8 mouse cellular contexts compared by ENCODE assay signal in the genomic region with DNA sequence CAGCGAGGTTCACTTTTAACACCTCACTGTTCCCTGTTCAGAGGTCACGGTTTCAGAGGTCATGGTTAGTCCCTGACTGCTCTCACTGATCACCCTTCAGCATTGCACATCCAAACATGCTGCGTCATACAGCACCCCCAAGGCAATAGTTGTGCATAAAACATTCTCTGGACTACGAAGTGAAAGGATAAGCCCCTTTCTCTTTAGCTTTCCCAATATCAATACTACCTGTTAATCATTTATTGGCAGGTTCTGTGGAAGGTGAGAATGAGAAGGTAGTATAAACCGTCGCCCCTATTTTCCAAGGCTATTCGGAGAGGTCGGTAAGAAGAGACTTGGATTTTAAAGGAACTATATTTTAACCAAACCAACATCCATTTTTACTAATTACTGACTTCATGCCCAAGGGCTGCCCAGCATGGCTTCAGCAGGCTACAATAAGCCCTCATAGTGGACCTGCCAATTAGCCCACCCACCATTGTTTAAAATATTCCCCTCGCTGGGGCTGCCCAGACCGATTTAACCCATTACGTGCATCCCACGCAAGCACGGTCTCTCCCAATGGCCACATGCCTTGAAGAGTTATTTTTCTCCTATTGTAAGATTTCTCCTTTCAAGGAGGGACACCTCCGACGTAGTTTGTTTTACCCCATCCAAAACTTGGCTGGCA. TPM values are rescaled to one million over a fixed set of nuclear protein-coding genes. Genes with fewer than 3 reads are reported as not detected.
DNase-seq lines count a peak whose midpoint lies in the region; ATAC-seq lines count a peak whose summit lies in the region.

No protein-coding gene starts in this region.

- H3K27ac ChIP-seq in heart, embryonic 11.5 days (ENCODE audit: low read depth, low read length): peak overlapping the region; percentile 75

- no peak; the same call in none of the 2 replicates for ATAC-seq in heart, embryonic 11.5 days (replicated peaks; ENCODE audit: insufficient number of reproducible peaks, low FRiP score, low TSS enrichment)
- peak; percentile 88 for ATAC-seq in megakaryocyte-erythroid progenitor cell, adult 5-6 weeks (replicated peaks; ENCODE audit: low FRiP score, low TSS enrichment, poor library complexity, severe bottlenecking)
- no peak for ATAC-seq in inflammation-experienced regulatory T-cells, adult 6 months

- no peaks in the 10 kb centered on the region for H3K36me3 ChIP-seq in heart, embryonic 11.5 days (ENCODE audit: control insufficient read depth, insufficient read depth, low read length)

- intact Hi-C loops in heart, postnatal 36 days (cut with DNase I): no loop called here

- H3K9me3 ChIP-seq in heart, embryonic 11.5 days (replicated peaks; ENCODE audit: control insufficient read depth, low read length): no peaks in the 10 kb centered on the region

- 15% methylated on average over 15 of the region's 15 CpGs for WGBS in heart, embryonic 11.5 days (ENCODE audit: insufficient replicate concordance)

- no peaks in the 10 kb centered on the region for H3K27me3 ChIP-seq in heart, embryonic 11.5 days (ENCODE audit: control insufficient read depth, insufficient read depth, low read length)

- no peak for DNase-seq in heart, postnatal 36 days
- DNase-seq in adrenal gland, adult 2 months: peak; percentile 73
- peak; percentile 80 for DNase-seq in fat pad, adult 2 months (ENCODE audit: extremely low read depth, low read depth, low spot score)
- DNase-seq in kidney, adult 9 months: peak; percentile 65
- DNase-seq in thymus, postnatal 14 days: no peak

- H3K4me2 ChIP-seq in heart, embryonic 11.5 days: peak overlapping the region; percentile 80

- peak overlapping the region; percentile 85 for H3K9ac ChIP-seq in heart, embryonic 11.5 days (ENCODE audit: low read depth, low read length)

- peak overlapping the region; percentile 87 for H3K4me3 ChIP-seq in heart, embryonic 11.5 days (ENCODE audit: low read depth, low read length)

- no peaks in the 10 kb centered on the region for H3K4me1 ChIP-seq in heart, embryonic 11.5 days (ENCODE audit: control insufficient read depth, insufficient read depth, low read length)

RNA-seq across cellular contexts. Expression of gene Nudt12, which starts 0.6 kb away (rescaled TPM):
- 7.8 and 8.7 TPM in 2 replicates for polyA plus RNA-seq in heart, embryonic 11.5 days (2014; fragmentation: Nextera tagmentation; extraction: Ambion mirVana)
- 10 to 100 TPM; 13.7 to 16.8 TPM for total RNA-seq in heart, postnatal 36 days (2021)
- total RNA-seq in adrenal gland, adult 2 months (2021): 10 to 100 TPM; 55.7 to 66.4 TPM
- polyA plus RNA-seq in adrenal gland, adult 2 months (2012; rRNA removed): 3.3 TPM in 2 replicates
- 9.1 and 27.4 TPM in 2 replicates for total RNA-seq in megakaryocyte-erythroid progenitor cell, adult 5-6 weeks (2014; fragmentation: Nextera tagmentation)
- 8.9 and 15.8 TPM in 2 replicates for total RNA-seq in megakaryocyte-erythroid progenitor cell, adult 5-6 weeks (2017)
- polyA plus RNA-seq in inflammation-experienced regulatory T-cells, adult 6 months (2017; shearing (Covaris generic)): under 1 TPM in 1 of 3 experiments, not detected in 2; 0.28 TPM

RNA-seq across cellular contexts. Expression of gene Pdzph1, which starts 21.4 kb away (rescaled TPM):
- not detected in 2 replicates for polyA plus RNA-seq in heart, embryonic 11.5 days (2014; fragmentation: Nextera tagmentation; extraction: Ambion mirVana)
- total RNA-seq in heart, postnatal 36 days (2021): not detected
- total RNA-seq in adrenal gland, adult 2 months (2021): under 1 TPM in 1 of 2 experiments, not detected in 1; 0.14 TPM
- polyA plus RNA-seq in adrenal gland, adult 2 months (2012; rRNA removed): not detected in 2 replicates
- total RNA-seq in megakaryocyte-erythroid progenitor cell, adult 5-6 weeks (2014; fragmentation: Nextera tagmentation): 15.5 and 22.3 TPM in 2 replicates
- 5.1 and 6.6 TPM in 2 replicates for total RNA-seq in megakaryocyte-erythroid progenitor cell, adult 5-6 weeks (2017)
- not detected for polyA plus RNA-seq in inflammation-experienced regulatory T-cells, adult 6 months (2017; shearing (Covaris generic))

Comparison
In these comparisons a context has a peak if more than half of its experiments do, and no peak if none do; other contexts are left out.
1. DNase-seq: peak in adrenal gland, adult 2 months (single experiment), fat pad, adult 2 months (single experiment) and kidney, adult 9 months (single experiment); none in heart, postnatal 36 days (0 of 2) and thymus, postnatal 14 days (single experiment).
2. RNA of gene Pdzph1, which starts 21.4 kb away (total RNA-seq): 5.1 to 22.3 TPM in megakaryocyte-erythroid progenitor cell, adult 5-6 weeks; 0.14 TPM in adrenal gland, adult 2 months and not detected in heart, postnatal 36 days; every median in the first group is over 4 times any median in the second.